Mouse (Mus musculus): ENCODE measurements around the gene Tnfrsf21.

- no peak for TF ChIP-seq CTCF (IDR thresholded peaks at IDR 0.05; ENCODE audit: extremely low read depth, insufficient read depth, insufficient read length, insufficient replicate concordance)
- no peak for TF ChIP-seq POLR2A (IDR thresholded peaks at IDR 0.05; ENCODE audit: low read depth, low read length)
Measured at GRCm38 (mm10) chr17:43075937-43076336, 59.6 kb downstream of the Tnfrsf21 start.
